Mouse (Mus musculus) thymus, postnatal 4 days (tissue): ENCODE results near the gene Elmod2.

Experiments used
- DNase-seq: peaks from one replicate; pipeline ENCODE4 v3.0.0; 2021

Gene Elmod2

DNA sequence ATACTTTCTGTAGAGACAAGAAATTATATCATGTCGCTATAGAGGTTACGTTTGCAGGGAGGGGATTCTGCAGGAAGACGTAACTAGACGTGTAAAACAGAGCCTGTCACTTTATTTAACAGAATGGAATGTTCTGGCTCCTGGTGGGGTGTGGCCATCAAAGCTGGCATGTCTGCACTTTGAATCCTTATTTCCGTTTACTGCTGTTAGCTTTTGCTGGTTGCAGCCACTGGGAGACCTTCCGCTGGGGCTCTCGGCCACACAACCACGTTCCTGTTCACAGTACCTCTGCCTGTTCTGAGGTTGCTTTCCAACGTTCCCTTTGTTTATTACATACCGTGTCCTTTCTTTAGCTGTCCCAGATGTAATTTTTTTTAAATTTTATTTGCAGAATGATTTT, 59.8 kb downstream of the Elmod2 start:
- DNase-seq = no peak

DNA sequence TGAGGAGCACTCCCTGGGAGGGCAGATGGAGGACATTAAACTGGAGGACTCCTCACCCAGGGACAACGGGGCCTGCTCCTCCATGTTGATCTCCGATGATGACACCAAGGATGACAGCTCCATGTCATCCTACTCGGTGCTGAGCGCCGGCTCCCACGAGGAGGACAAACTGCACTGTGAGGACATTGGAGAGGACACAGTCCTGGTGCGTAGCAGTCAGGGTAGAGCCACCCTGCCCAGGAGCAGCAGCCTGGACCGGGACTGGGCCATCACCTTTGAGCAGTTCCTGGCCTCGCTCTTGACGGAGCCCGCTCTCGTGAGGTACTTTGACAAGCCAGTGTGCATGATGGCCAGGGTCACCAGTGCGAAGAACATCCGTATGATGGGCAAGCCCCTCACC, 61.1 kb downstream of the Elmod2 start:
- DNase-seq = no peak
